Mouse (Mus musculus) brain, embryonic 14.5 days (tissue): ENCODE results near the gene Gpx8.

Experiments
- CTCF ChIP-seq: fragments of 200-500 bp; IDR thresholded peaks from 2 replicates; pipeline ENCODE4 v1.5.1; 2012; ENCODE audit warnings: inconsistent platforms, mild to moderate bottlenecking, moderate library complexity, borderline replicate concordance; ENCODE audit not compliant: insufficient read depth, insufficient read length; ENCODE audit errors: extremely low read depth
- POLR2A ChIP-seq: fragments of 200-500 bp; IDR thresholded peaks from 2 replicates; pipeline ENCODE4 v1.6.1; 2012; ENCODE audit warnings: mild to moderate bottlenecking, inconsistent platforms, borderline replicate concordance; ENCODE audit not compliant: poor library complexity, insufficient read depth, insufficient read length, severe bottlenecking; ENCODE audit errors: extremely low read depth

- TF ChIP-seq POLR2A (no peak), CTCF (no peak)
Observed at GRCm38 (mm10) chr13:113012683-113013082, 33.5 kb downstream of the Gpx8 start.
